Comparison of ENCODE assay signal across 8 mouse cellular contexts in the genomic region with DNA sequence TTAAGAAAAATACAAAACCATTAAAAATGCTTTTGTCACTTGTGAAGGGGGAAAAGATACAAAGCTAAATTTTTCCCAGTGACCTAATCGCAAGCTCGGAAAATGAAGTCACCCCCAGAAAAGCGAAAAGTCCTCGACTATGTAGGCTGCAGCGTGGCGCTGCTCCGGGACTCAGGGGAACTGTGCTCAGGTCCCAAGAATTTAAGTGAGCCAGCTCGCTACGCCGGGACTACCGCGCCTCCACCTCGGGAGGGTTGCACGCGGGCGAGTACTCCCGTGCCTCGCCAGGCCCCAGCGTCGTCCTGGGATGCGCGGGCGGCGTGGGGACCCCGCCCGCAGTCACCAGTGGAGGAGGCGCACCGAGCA. TPM values are rescaled to one million over a fixed set of nuclear protein-coding genes. Genes with fewer than 3 reads are reported as not detected.
DNase-seq lines count a peak whose midpoint lies in the region; ATAC-seq and TF ChIP-seq lines count a peak whose summit lies in the region.

No protein-coding gene starts in this region.

- H3K4me3 ChIP-seq in heart, embryonic 10.5 days = peak overlapping the region; percentile 66
- peak overlapping the region; percentile 86 for H3K4me3 ChIP-seq in E14TG2a.4 (replicated peaks; ENCODE audit: low read length)
- H3K4me3 ChIP-seq in forebrain, embryonic 15.5 days = peak overlapping the region; percentile 46
- peak overlapping the region; percentile 50 for H3K4me3 ChIP-seq in liver, embryonic 15.5 days (replicated peaks)

- WGBS in heart, embryonic 10.5 days = 2% methylated on average over 28 of the region's 28 CpGs
- 4% methylated on average over 28 of the region's 28 CpGs for WGBS in forebrain, embryonic 15.5 days
- WGBS in liver, embryonic 15.5 days (ENCODE audit: insufficient replicate concordance) = 1% methylated on average over 28 of the region's 28 CpGs

- no peaks in the 10 kb centered on the region for H3K9me3 ChIP-seq in heart, embryonic 10.5 days
- H3K9me3 ChIP-seq in E14TG2a.4 (ENCODE audit: low read length) = no peaks in the 10 kb centered on the region
- H3K9me3 ChIP-seq in forebrain, embryonic 15.5 days = no peaks in the 10 kb centered on the region
- no peaks in the 10 kb centered on the region for H3K9me3 ChIP-seq in liver, embryonic 15.5 days (replicated peaks)

- no peak; the same call in 1 of the 2 replicates for ATAC-seq in forebrain, embryonic 15.5 days (replicated peaks)
- ATAC-seq in liver, embryonic 15.5 days (ENCODE audit: insufficient read depth) = no peak

- H3K9ac ChIP-seq in forebrain, embryonic 15.5 days (replicated peaks) = peak overlapping the region; percentile 52
- H3K9ac ChIP-seq in liver, embryonic 15.5 days = no peak overlapping the region

- H3K4me2 ChIP-seq in forebrain, embryonic 15.5 days (replicated peaks) = peak overlapping the region; percentile 76
- H3K4me2 ChIP-seq in liver, embryonic 15.5 days = peak overlapping the region; percentile 77

- peaks cover 14% of the 10 kb centered on the region for H3K4me1 ChIP-seq in heart, embryonic 10.5 days
- peaks cover 47% of the 10 kb centered on the region for H3K4me1 ChIP-seq in E14TG2a.4 (replicated peaks; ENCODE audit: low read depth, low read length)
- H3K4me1 ChIP-seq in forebrain, embryonic 15.5 days = peaks cover 13% of the 10 kb centered on the region
- H3K4me1 ChIP-seq in liver, embryonic 15.5 days (replicated peaks) = peaks cover 10% of the 10 kb centered on the region

- no peak for TF ChIP-seq CTCF in E14TG2a.4 (conservative IDR thresholded peaks at IDR 0.05; ENCODE audit: low read length)

- DNase-seq in heart, embryonic 10.5 days (ENCODE audit: low spot score) = no peak
- DNase-seq in heart, adult 9 months (ENCODE audit: low spot score in 2 of 2) = no peak
- no peak for DNase-seq in urinary bladder, postnatal 4 days (ENCODE audit: low spot score in 2 of 2)
- no peak for DNase-seq in frontal cortex, postnatal 14 days (ENCODE audit: low spot score in 2 of 2)
- DNase-seq in kidney, adult 9 months = no peak

- peaks cover 17% of the 10 kb centered on the region for H3K36me3 ChIP-seq in heart, embryonic 10.5 days
- peaks cover 32% of the 10 kb centered on the region for H3K36me3 ChIP-seq in E14TG2a.4 (ENCODE audit: insufficient read depth, low read length)
- peaks cover 11% of the 10 kb centered on the region for H3K36me3 ChIP-seq in forebrain, embryonic 15.5 days
- 0 out of 2 replicates have a peak, but pooled peaks cover 9% of the 10 kb centered on the region for H3K36me3 ChIP-seq in liver, embryonic 15.5 days (replicated peaks)

- peak overlapping the region; percentile 85; the same call in 1 of the 2 replicates for H3K27ac ChIP-seq in heart, embryonic 10.5 days
- no peak overlapping the region for H3K27ac ChIP-seq in forebrain, embryonic 15.5 days (replicated peaks)
- no peak overlapping the region for H3K27ac ChIP-seq in liver, embryonic 15.5 days (replicated peaks)

- H3K27me3 ChIP-seq in heart, embryonic 10.5 days (ENCODE audit: insufficient read depth, poor library complexity, severe bottlenecking) = peaks cover 22% of the 10 kb centered on the region
- H3K27me3 ChIP-seq in E14TG2a.4 (ENCODE audit: insufficient read depth, low read length) = peaks cover 5% of the 10 kb centered on the region; the same call in 1 of the 2 replicates
- H3K27me3 ChIP-seq in forebrain, embryonic 15.5 days = no peaks in the 10 kb centered on the region
- peaks cover 32% of the 10 kb centered on the region for H3K27me3 ChIP-seq in liver, embryonic 15.5 days

RNA-seq across cellular contexts. Expression of gene Lrcol1, which starts 18.3 kb away (rescaled TPM):
- polyA plus RNA-seq in heart, embryonic 10.5 days (2016; fragmentation: Nextera tagmentation; extraction: Ambion mirVana) = not detected in 2 replicates
- not detected in 2 replicates for polyA plus RNA-seq in forebrain, embryonic 15.5 days (2015; fragmentation: Nextera tagmentation; extraction: Ambion mirVana)
- polyA plus RNA-seq in liver, embryonic 15.5 days (2015; fragmentation: Nextera tagmentation; extraction: Ambion mirVana) = not detected in 2 replicates

RNA-seq across cellular contexts. Expression of gene P2rx2, which starts 19.8 kb away (rescaled TPM):
- 0.27 and 0.44 TPM in 2 replicates for polyA plus RNA-seq in heart, embryonic 10.5 days (2016; fragmentation: Nextera tagmentation; extraction: Ambion mirVana)
- polyA plus RNA-seq in forebrain, embryonic 15.5 days (2015; fragmentation: Nextera tagmentation; extraction: Ambion mirVana) = 5.7 and 6.8 TPM in 2 replicates
- polyA plus RNA-seq in liver, embryonic 15.5 days (2015; fragmentation: Nextera tagmentation; extraction: Ambion mirVana) = 0.09 TPM in 1 of 2 replicates, not detected in the other
